Comparison of ENCODE assay signal across 9 mouse cellular contexts in the genomic region with DNA sequence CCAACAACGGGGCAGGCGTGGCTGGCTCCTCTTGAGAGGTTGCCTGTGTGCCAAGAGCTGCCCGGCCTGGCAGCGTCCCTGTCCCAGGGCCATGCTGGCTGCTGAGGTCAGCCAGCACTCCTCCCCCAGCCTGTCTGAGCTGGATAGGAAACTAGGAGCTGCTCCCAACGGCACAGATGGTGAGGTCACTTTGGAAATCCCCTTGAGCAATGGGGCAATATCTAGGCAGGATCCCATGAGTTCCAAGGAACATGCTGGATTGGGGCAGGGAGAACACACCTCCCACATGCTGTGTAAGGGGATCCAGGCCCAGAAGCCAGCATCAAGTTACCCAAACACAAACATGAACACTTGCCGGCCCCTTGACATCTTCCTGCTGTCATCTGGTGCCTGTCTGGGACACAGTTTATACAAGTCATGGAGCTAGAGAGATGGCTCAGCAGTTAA. TPM values are rescaled to one million over a fixed set of nuclear protein-coding genes. Genes with fewer than 3 reads are reported as not detected.
DNase-seq lines count a peak whose midpoint lies in the region; ATAC-seq and TF ChIP-seq lines count a peak whose summit lies in the region.
"Had no signal": no experiment of that assay in that cellular context is flagged by ENCODE, and none has a peak within 500 bp of the region (broad histone marks: within the 10 kb centered on the region; RNA-seq: fewer than 3 reads in every experiment).

No protein-coding gene starts in this region.

- 6% methylated on average over 6 of the region's 6 CpGs for WGBS in lung, adult 2 months

- H3K4me3 ChIP-seq in lung, adult 2 months (replicated peaks; ENCODE audit: extremely low read depth, low read depth, low read length) = no peak overlapping the region

- DNase-seq in 3T3-L1 (ENCODE audit: low read depth, low spot score) = peak; percentile 99
- DNase-seq in Muller cell, postnatal 12 days (ENCODE audit: inconsistent ontology term) = peak; percentile 96
- peak; percentile 89 to 90 for DNase-seq in cerebellum, postnatal 25 days
- peak; percentile 93 for DNase-seq in heart, adult 9 months (ENCODE audit: low spot score in 2 of 2)
- peak; percentile 86 for DNase-seq in kidney, adult 9 months
- DNase-seq in lung, adult 2 months = peak; percentile 85
- DNase-seq in c-Kit-positive CD71-positive TER-119-positive erythroid progenitor cells, embryonic 14.5 days (ENCODE audit: low spot score) = no peak

- H3K4me1 ChIP-seq in lung, adult 2 months (ENCODE audit: control insufficient read depth, insufficient read depth, low read length) = peaks cover 67% of the 10 kb centered on the region

- no peak for ATAC-seq in erythroid progenitor cell, adult 5-6 weeks (replicated peaks; ENCODE audit: low FRiP score, poor library complexity, severe bottlenecking)

- TF ChIP-seq CTCF in lung, adult 2 months (IDR thresholded peaks at IDR 0.05; ENCODE audit: insufficient read depth, low read length) = no peak

- TF ChIP-seq POLR2A in lung, adult 2 months (IDR thresholded peaks at IDR 0.05; ENCODE audit: borderline replicate concordance, extremely low read depth, low read depth, low read length) = no peak; the same call in 1 of the 2 replicates

RNA-seq across cellular contexts. Expression of a gene that starts 5.5 kb away (rescaled TPM):
- polyA plus RNA-seq in lung, adult 2 months (2012; rRNA removed) = 82.2 and 87.8 TPM in 2 replicates
- 6.3 and 12.6 TPM in 2 replicates for total RNA-seq in erythroid progenitor cell, adult 5-6 weeks (2015; ENCODE audit: low replicate concordance)
- 5.9 and 11.5 TPM in 2 replicates for total RNA-seq in erythroid progenitor cell, adult 5-6 weeks (2017; ENCODE audit: low replicate concordance)

RNA-seq across cellular contexts. Expression of a gene that starts 32.1 kb away (rescaled TPM):
- 2.8 and 5.6 TPM in 2 replicates for polyA plus RNA-seq in lung, adult 2 months (2012; rRNA removed)
- not detected in 2 replicates for total RNA-seq in erythroid progenitor cell, adult 5-6 weeks (2015; ENCODE audit: low replicate concordance)
- not detected in 2 replicates for total RNA-seq in erythroid progenitor cell, adult 5-6 weeks (2017; ENCODE audit: low replicate concordance)
- total RNA-seq: common myeloid progenitor, adult 5-6 weeks had no signal

RNA-seq across cellular contexts. Expression of a gene that starts 32.8 kb away (rescaled TPM):
- polyA plus RNA-seq in lung, adult 2 months (2012; rRNA removed) = 33.6 and 41.2 TPM in 2 replicates
- not detected in 2 replicates for total RNA-seq in erythroid progenitor cell, adult 5-6 weeks (2015; ENCODE audit: low replicate concordance)
- not detected in 2 replicates for total RNA-seq in erythroid progenitor cell, adult 5-6 weeks (2017; ENCODE audit: low replicate concordance)
- total RNA-seq: common myeloid progenitor, adult 5-6 weeks had no signal

RNA-seq across cellular contexts. Expression of a gene that starts 35.0 kb away (rescaled TPM):
- polyA plus RNA-seq in lung, adult 2 months (2012; rRNA removed) = 0.15 TPM in 1 of 2 replicates, not detected in the other
- not detected in 2 replicates for total RNA-seq in erythroid progenitor cell, adult 5-6 weeks (2015; ENCODE audit: low replicate concordance)
- total RNA-seq in erythroid progenitor cell, adult 5-6 weeks (2017; ENCODE audit: low replicate concordance) = not detected in 2 replicates
- total RNA-seq: common myeloid progenitor, adult 5-6 weeks had no signal

RNA-seq across cellular contexts. Expression of a gene that starts 40.0 kb away (rescaled TPM):
- polyA plus RNA-seq in lung, adult 2 months (2012; rRNA removed) = 18.3 and 18.8 TPM in 2 replicates
- 95.5 and 136 TPM in 2 replicates for total RNA-seq in erythroid progenitor cell, adult 5-6 weeks (2015; ENCODE audit: low replicate concordance)
- total RNA-seq in erythroid progenitor cell, adult 5-6 weeks (2017; ENCODE audit: low replicate concordance) = 126 and 150 TPM in 2 replicates
